Mouse (Mus musculus) hindbrain, embryonic 16.5 days (tissue): Measurements from ENCODE around the gene Ninj2. TPM values are rescaled to one million over a fixed set of nuclear protein-coding genes. Genes with fewer than 3 reads are reported as not detected.

Experiments
- ATAC-seq: fragments of 200-750 bp; cut with Nextera tagmentation; 2 replicates; pipeline ENCODE4 v1.8.0; 2017; ENCODE audit warnings: moderate TSS enrichment, moderate library complexity
- H3K27ac ChIP-seq: fragments of 300-500 bp; sonication (generic); 2 replicates; pipeline ENCODE4 v1.5.1; 2014; ENCODE audit warnings: low read depth, mild to moderate bottlenecking, control low read depth, low read length, moderate library complexity
- H3K27me3 ChIP-seq: fragments of 300-500 bp; sonication (generic); replicated peaks from 2 replicates; pipeline ENCODE4 v1.6.1; 2014; ENCODE audit warnings: low read length; ENCODE audit not compliant: control insufficient read depth, insufficient read depth
- H3K36me3 ChIP-seq: fragments of 300-500 bp; sonication (generic); 2 replicates; pipeline ENCODE4 v1.6.1; 2014; ENCODE audit warnings: mild to moderate bottlenecking, low read length, moderate library complexity, mixed read lengths; ENCODE audit not compliant: control insufficient read depth, insufficient read depth
- H3K4me1 ChIP-seq: fragments of 300-500 bp; sonication (generic); 2 replicates; pipeline ENCODE4 v1.6.1; 2014; ENCODE audit warnings: low read depth, low read length; ENCODE audit not compliant: control insufficient read depth, insufficient read depth
- H3K4me2 ChIP-seq: fragments of 300-500 bp; sonication (generic); 2 replicates; pipeline ENCODE4 v1.6.1; 2014; ENCODE audit warnings: mild to moderate bottlenecking, low read length, control low read depth, moderate library complexity
- H3K4me3 ChIP-seq: fragments of 300-500 bp; sonication (generic); 2 replicates; pipeline ENCODE4 v1.5.1; 2014; ENCODE audit warnings: mild to moderate bottlenecking, low read length, control low read depth, moderate library complexity
- H3K9ac ChIP-seq: fragments of 300-500 bp; sonication (generic); 2 replicates; pipeline ENCODE4 v1.6.1; 2014; ENCODE audit warnings: low read depth, mild to moderate bottlenecking, control low read depth, low read length, moderate library complexity
- H3K9me3 ChIP-seq: fragments of 300-500 bp; sonication (generic); 2 replicates; pipeline ENCODE4 v1.6.1; 2014; ENCODE audit warnings: mild to moderate bottlenecking, low read length, moderate library complexity; ENCODE audit not compliant: control insufficient read depth
- WGBS: fragments of 180-500 bp; shearing (Covaris S2); extraction: QIAGEN DNeasy Blood & Tissue Kit; methylation state at CpG from one replicate; pipeline ENCODE4 v1.1.7; 2014; 5-methylcytosine and 5-hydroxymethylcytosine counted together
- polyA plus RNA-seq: library from polyadenylated mRNA; unstranded; fragments of >200 nt; fragmentation: Nextera tagmentation; extraction: Ambion mirVana; gene quantifications from 2 replicates; pipeline ENCODE4 v1.2.1, GENCODE M21; 2015

The Ninj2 gene
- polyA plus RNA-seq, 1 experiment from 2014 or later = not detected

- Histone ChIP-seq H3K27me3 (no peaks in the 10 kb centered on the region), H3K4me3 (no peak overlapping the region), H3K36me3 (no peaks in the 10 kb centered on the region), H3K9ac (no peak overlapping the region), H3K4me1 (no peaks in the 10 kb centered on the region), H3K9me3 (no peaks in the 10 kb centered on the region), H3K27ac (no peak overlapping the region), H3K4me2 (no peak overlapping the region)
- no peak for ATAC-seq
- 93% methylated on average over 4 of the region's 4 CpGs for WGBS
Measured at GRCm38 (mm10) chr6:120175650-120176049, 82.5 kb downstream of the Ninj2 start.

GRCm38 (mm10) chr6:120179044-120179755 is 86.0 kb downstream of the Ninj2 start:
- H3K4me1 ChIP-seq = no peaks in the 10 kb centered on the region
- no peak overlapping the region for H3K27ac ChIP-seq
- no peak overlapping the region for H3K4me3 ChIP-seq
- H3K36me3 ChIP-seq = no peaks in the 10 kb centered on the region
- no peak for ATAC-seq
- no peak overlapping the region for H3K4me2 ChIP-seq
- no peaks in the 10 kb centered on the region for H3K27me3 ChIP-seq
- WGBS = 92% methylated on average over 6 of the region's 6 CpGs
- H3K9me3 ChIP-seq = no peaks in the 10 kb centered on the region
- H3K9ac ChIP-seq = no peak overlapping the region

- H3K9ac ChIP-seq = no peak overlapping the region
- no peak overlapping the region for H3K4me2 ChIP-seq
- no peaks in the 10 kb centered on the region for H3K4me1 ChIP-seq
- WGBS = 80% methylated on average over 8 of the region's 8 CpGs
- no peaks in the 10 kb centered on the region for H3K9me3 ChIP-seq
- no peaks in the 10 kb centered on the region for H3K36me3 ChIP-seq
- no peaks in the 10 kb centered on the region for H3K27me3 ChIP-seq
- H3K4me3 ChIP-seq = no peak overlapping the region
- no peak for ATAC-seq
- no peak overlapping the region for H3K27ac ChIP-seq
Measured at GRCm38 (mm10) chr6:120179756-120180206, 86.6 kb downstream of the Ninj2 start.

- H3K4me1 ChIP-seq = no peaks in the 10 kb centered on the region
- H3K4me2 ChIP-seq = no peak overlapping the region
- H3K27ac ChIP-seq = no peak overlapping the region
- no peaks in the 10 kb centered on the region for H3K9me3 ChIP-seq
- no peak for ATAC-seq
- WGBS = 79% methylated on average over 4 of the region's 4 CpGs
- no peaks in the 10 kb centered on the region for H3K27me3 ChIP-seq
- no peaks in the 10 kb centered on the region for H3K36me3 ChIP-seq
- H3K4me3 ChIP-seq = no peak overlapping the region
- H3K9ac ChIP-seq = no peak overlapping the region
Measured at GRCm38 (mm10) chr6:120180492-120180891, 87.3 kb downstream of the Ninj2 start.

- H3K4me2 ChIP-seq = no peak overlapping the region
- no peaks in the 10 kb centered on the region for H3K4me1 ChIP-seq
- no peak overlapping the region for H3K9ac ChIP-seq
- H3K9me3 ChIP-seq = no peaks in the 10 kb centered on the region
- H3K27ac ChIP-seq = no peak overlapping the region
- 73% methylated on average over 5 of the region's 5 CpGs for WGBS
- H3K36me3 ChIP-seq = no peaks in the 10 kb centered on the region
- no peaks in the 10 kb centered on the region; the same call in 1 of the 2 replicates for H3K27me3 ChIP-seq
- no peak overlapping the region for H3K4me3 ChIP-seq
- ATAC-seq = no peak
Measured at GRCm38 (mm10) chr6:120182160-120182559, 89.0 kb downstream of the Ninj2 start.

GRCm38 (mm10) chr6:120183771-120184170 is 90.6 kb downstream of the Ninj2 start:
- Histone ChIP-seq H3K4me1 (no peaks in the 10 kb centered on the region), H3K4me3 (no peak overlapping the region), H3K4me2 (no peak overlapping the region), H3K9ac (no peak overlapping the region), H3K27ac (no peak overlapping the region), H3K9me3 (no peaks in the 10 kb centered on the region), H3K36me3 (no peaks in the 10 kb centered on the region), H3K27me3 (peaks cover under 1% of the 10 kb centered on the region; the same call in 1 of the 2 replicates)
- 96% methylated on average over 4 of the region's 4 CpGs for WGBS
- no peak for ATAC-seq

GRCm38 (mm10) chr6:120185012-120185730 is 92.0 kb downstream of the Ninj2 start:
- Histone ChIP-seq H3K9me3 (no peaks in the 10 kb centered on the region), H3K9ac (no peak overlapping the region), H3K36me3 (no peaks in the 10 kb centered on the region), H3K4me1 (no peaks in the 10 kb centered on the region), H3K27me3 (peaks cover 2% of the 10 kb centered on the region; the same call in 1 of the 2 replicates), H3K4me3 (no peak overlapping the region), H3K27ac (no peak overlapping the region), H3K4me2 (no peak overlapping the region)
- 92% methylated on average over 11 of the region's 12 CpGs for WGBS
- no peak for ATAC-seq

- H3K9me3 ChIP-seq = no peaks in the 10 kb centered on the region
- H3K4me2 ChIP-seq = no peak overlapping the region
- no peak overlapping the region for H3K9ac ChIP-seq
- no peak overlapping the region for H3K4me3 ChIP-seq
- H3K27me3 ChIP-seq = peaks cover 2% of the 10 kb centered on the region; the same call in 1 of the 2 replicates
- no peak for ATAC-seq
- 56% methylated on average over 7 of the region's 7 CpGs for WGBS
- H3K36me3 ChIP-seq = no peaks in the 10 kb centered on the region
- no peaks in the 10 kb centered on the region for H3K4me1 ChIP-seq
- H3K27ac ChIP-seq = no peak overlapping the region
Measured at GRCm38 (mm10) chr6:120185756-120186155, 92.6 kb downstream of the Ninj2 start.

- no peak overlapping the region for H3K9ac ChIP-seq
- no peak overlapping the region for H3K27ac ChIP-seq
- no peaks in the 10 kb centered on the region for H3K4me1 ChIP-seq
- no peak overlapping the region for H3K4me3 ChIP-seq
- no peaks in the 10 kb centered on the region for H3K9me3 ChIP-seq
- WGBS = 54% methylated on average over 3 of the region's 3 CpGs
- ATAC-seq = no peak
- no peak overlapping the region for H3K4me2 ChIP-seq
- peaks cover 2% of the 10 kb centered on the region; the same call in 1 of the 2 replicates for H3K27me3 ChIP-seq
- no peaks in the 10 kb centered on the region for H3K36me3 ChIP-seq
Measured at GRCm38 (mm10) chr6:120186594-120186993, 93.4 kb downstream of the Ninj2 start.
